Mouse (Mus musculus): Measurements from ENCODE around the gene Kcnip4. TPM values are rescaled to one million over a fixed set of nuclear protein-coding genes. Genes with fewer than 3 reads are reported as not detected.

The Kcnip4 gene
- polyA plus RNA-seq, 1 experiment from 2014 or later, result 0.38 TPM

GRCm38 (mm10) chr5:48408276-48408675 is 1116.4 kb downstream of the Kcnip4 start:
- ATAC-seq (replicated peaks; ENCODE audit: low FRiP score), result no peak
- DNase-seq (ENCODE audit: low spot score), result no peak

GRCm38 (mm10) chr5:48402497-48402896 is 1122.2 kb downstream of the Kcnip4 start:
- H3K4me3 ChIP-seq (ENCODE audit: low read depth, low read length), result no peak overlapping the region
- no peak overlapping the region for H3K9ac ChIP-seq (ENCODE audit: low read depth, low read length)
- no peaks in the 10 kb centered on the region for H3K36me3 ChIP-seq (ENCODE audit: control insufficient read depth, insufficient read depth, low read length)
- H3K4me1 ChIP-seq (replicated peaks; ENCODE audit: control insufficient read depth, insufficient read depth, low read length), result no peaks in the 10 kb centered on the region
- H3K27me3 ChIP-seq (replicated peaks; ENCODE audit: control insufficient read depth, insufficient read depth, low read length), result no peaks in the 10 kb centered on the region
- WGBS, result 75% methylated on average over 3 of the region's 3 CpGs
- DNase-seq (ENCODE audit: low spot score) (no peak), ATAC-seq (replicated peaks; ENCODE audit: low FRiP score) (no peak)
- no peaks in the 10 kb centered on the region for H3K9me3 ChIP-seq (ENCODE audit: control insufficient read depth, low read length)
- no peak overlapping the region for H3K4me2 ChIP-seq
- no peak overlapping the region for H3K27ac ChIP-seq (ENCODE audit: low read depth, low read length)

More at GRCm38 (mm10) chr5:48408276-48408675, 1116.4 kb downstream of the Kcnip4 start:
- H3K9me3 ChIP-seq (ENCODE audit: control insufficient read depth, low read length), result no peaks in the 10 kb centered on the region
- H3K27me3 ChIP-seq (replicated peaks; ENCODE audit: control insufficient read depth, insufficient read depth, low read length), result no peaks in the 10 kb centered on the region
- no peaks in the 10 kb centered on the region for H3K36me3 ChIP-seq (ENCODE audit: control insufficient read depth, insufficient read depth, low read length)
- no peaks in the 10 kb centered on the region; the same call in 1 of the 2 replicates for H3K4me1 ChIP-seq (replicated peaks; ENCODE audit: control insufficient read depth, insufficient read depth, low read length)
- H3K9ac ChIP-seq (ENCODE audit: low read depth, low read length), result no peak overlapping the region
- no peak overlapping the region for H3K4me2 ChIP-seq
- no peak overlapping the region for H3K4me3 ChIP-seq (ENCODE audit: low read depth, low read length)
- H3K27ac ChIP-seq (ENCODE audit: low read depth, low read length), result no peak overlapping the region
- 61% methylated on average over 4 of the region's 4 CpGs for WGBS

GRCm38 (mm10) chr5:48371890-48372766 is 1152.6 kb downstream of the Kcnip4 start:
- under 1% methylated on average over 44 of the region's 44 CpGs for WGBS
- ATAC-seq (replicated peaks; ENCODE audit: low FRiP score), result peak; percentile 100
- DNase-seq (ENCODE audit: low spot score), result peak; percentile 90
- H3K9me3 ChIP-seq (ENCODE audit: control insufficient read depth, low read length), result no peaks in the 10 kb centered on the region
- H3K36me3 ChIP-seq (ENCODE audit: control insufficient read depth, insufficient read depth, low read length), result no peaks in the 10 kb centered on the region
- 0 out of 2 replicates have a peak, but pooled peaks cover 4% of the 10 kb centered on the region for H3K4me1 ChIP-seq (replicated peaks; ENCODE audit: control insufficient read depth, insufficient read depth, low read length)
- peak overlapping the region; percentile 77 for H3K4me2 ChIP-seq
- H3K9ac ChIP-seq (ENCODE audit: low read depth, low read length), result peak overlapping the region; percentile 72
- H3K4me3 ChIP-seq (ENCODE audit: low read depth, low read length), result peak overlapping the region; percentile 66
- no peaks in the 10 kb centered on the region for H3K27me3 ChIP-seq (replicated peaks; ENCODE audit: control insufficient read depth, insufficient read depth, low read length)
- peak overlapping the region; percentile 54; the same call in 1 of the 2 replicates for H3K27ac ChIP-seq (ENCODE audit: low read depth, low read length)

- H3K36me3 ChIP-seq (ENCODE audit: control insufficient read depth, insufficient read depth, low read length), result no peaks in the 10 kb centered on the region
- H3K9ac ChIP-seq (ENCODE audit: low read depth, low read length), result no peak overlapping the region
- no peaks in the 10 kb centered on the region for H3K4me1 ChIP-seq (replicated peaks; ENCODE audit: control insufficient read depth, insufficient read depth, low read length)
- no peaks in the 10 kb centered on the region for H3K27me3 ChIP-seq (replicated peaks; ENCODE audit: control insufficient read depth, insufficient read depth, low read length)
- no peak overlapping the region for H3K4me3 ChIP-seq (ENCODE audit: low read depth, low read length)
- no peak overlapping the region for H3K27ac ChIP-seq (ENCODE audit: low read depth, low read length)
- ATAC-seq (replicated peaks; ENCODE audit: low FRiP score), result no peak
- WGBS, result 72% methylated on average over 1 of the region's 1 CpGs
- H3K9me3 ChIP-seq (ENCODE audit: control insufficient read depth, low read length), result no peaks in the 10 kb centered on the region
- no peak for DNase-seq (ENCODE audit: low spot score)
- H3K4me2 ChIP-seq, result no peak overlapping the region
Observed at GRCm38 (mm10) chr5:48349309-48349708, 1175.4 kb downstream of the Kcnip4 start.

GRCm38 (mm10) chr5:48345983-48346648 is 1178.6 kb downstream of the Kcnip4 start:
- WGBS, result 90% methylated on average over 2 of the region's 2 CpGs
- no peak for ATAC-seq (replicated peaks; ENCODE audit: low FRiP score)
- Histone ChIP-seq H3K9me3 (ENCODE audit: control insufficient read depth, low read length) (no peaks in the 10 kb centered on the region), H3K4me3 (ENCODE audit: low read depth, low read length) (no peak overlapping the region), H3K27me3 (replicated peaks; ENCODE audit: control insufficient read depth, insufficient read depth, low read length) (no peaks in the 10 kb centered on the region), H3K9ac (ENCODE audit: low read depth, low read length) (no peak overlapping the region), H3K36me3 (ENCODE audit: control insufficient read depth, insufficient read depth, low read length) (no peaks in the 10 kb centered on the region), H3K4me1 (replicated peaks; ENCODE audit: control insufficient read depth, insufficient read depth, low read length) (no peaks in the 10 kb centered on the region), H3K27ac (ENCODE audit: low read depth, low read length) (no peak overlapping the region), H3K4me2 (no peak overlapping the region)
- no peak for DNase-seq (ENCODE audit: low spot score)

GRCm38 (mm10) chr5:48345095-48345982 is 1179.4 kb downstream of the Kcnip4 start:
- Histone ChIP-seq H3K27ac (ENCODE audit: low read depth, low read length) (no peak overlapping the region), H3K9ac (ENCODE audit: low read depth, low read length) (no peak overlapping the region), H3K27me3 (replicated peaks; ENCODE audit: control insufficient read depth, insufficient read depth, low read length) (no peaks in the 10 kb centered on the region), H3K36me3 (ENCODE audit: control insufficient read depth, insufficient read depth, low read length) (no peaks in the 10 kb centered on the region), H3K4me2 (no peak overlapping the region), H3K4me1 (replicated peaks; ENCODE audit: control insufficient read depth, insufficient read depth, low read length) (no peaks in the 10 kb centered on the region), H3K4me3 (ENCODE audit: low read depth, low read length) (no peak overlapping the region), H3K9me3 (ENCODE audit: control insufficient read depth, low read length) (no peaks in the 10 kb centered on the region)
- 44% methylated on average over 5 of the region's 5 CpGs for WGBS
- ATAC-seq (replicated peaks; ENCODE audit: low FRiP score) (no peak), DNase-seq (ENCODE audit: low spot score) (no peak)

GRCm38 (mm10) chr5:48340808-48341433 is 1183.8 kb downstream of the Kcnip4 start:
- Histone ChIP-seq H3K4me1 (replicated peaks; ENCODE audit: control insufficient read depth, insufficient read depth, low read length) (no peaks in the 10 kb centered on the region), H3K27me3 (replicated peaks; ENCODE audit: control insufficient read depth, insufficient read depth, low read length) (no peaks in the 10 kb centered on the region), H3K4me2 (no peak overlapping the region), H3K27ac (ENCODE audit: low read depth, low read length) (no peak overlapping the region), H3K9me3 (ENCODE audit: control insufficient read depth, low read length) (no peaks in the 10 kb centered on the region), H3K36me3 (ENCODE audit: control insufficient read depth, insufficient read depth, low read length) (no peaks in the 10 kb centered on the region), H3K9ac (ENCODE audit: low read depth, low read length) (no peak overlapping the region), H3K4me3 (ENCODE audit: low read depth, low read length) (no peak overlapping the region)
- WGBS, result 54% methylated on average over 7 of the region's 7 CpGs
- ATAC-seq (replicated peaks; ENCODE audit: low FRiP score) (no peak), DNase-seq (ENCODE audit: low spot score) (no peak)

All from liver, embryonic 11.5 days (tissue).